In the genomic region with DNA sequence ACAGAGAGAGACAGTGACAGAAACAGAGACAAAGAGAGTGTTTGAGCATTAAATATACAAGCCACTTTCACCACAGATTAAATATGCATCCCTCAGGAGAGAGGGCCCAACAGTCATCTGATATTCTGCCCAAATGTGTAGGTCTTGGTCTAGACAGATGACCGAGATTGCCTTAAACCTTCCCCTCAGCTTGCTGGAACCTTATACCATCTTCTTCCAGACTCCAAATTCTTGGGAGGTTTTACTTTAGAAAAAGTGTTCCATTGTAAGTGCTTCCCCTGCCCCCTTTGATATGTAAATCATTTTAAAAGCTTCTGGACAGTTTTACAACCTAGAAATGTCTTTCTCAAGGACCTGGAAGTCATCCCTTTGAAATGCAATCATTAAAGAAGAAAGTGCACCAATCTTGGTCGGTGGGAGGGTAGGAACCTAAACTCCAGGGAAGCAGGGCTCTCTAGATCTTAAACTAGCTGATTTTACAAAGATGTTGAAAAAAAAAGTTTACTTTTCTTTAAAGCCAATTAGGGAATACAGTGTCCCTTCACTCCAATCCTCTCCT, we compare ENCODE assay signal across 21 mouse cellular contexts.
A peak's percentile ranks its signal among the peaks of the same experiment; 100 is the strongest.
DNase-seq lines count a peak whose midpoint lies in the region; ATAC-seq and TF ChIP-seq lines count a peak whose summit lies in the region.
"Had no signal": no experiment of that assay in that cellular context is flagged by ENCODE, and none has a peak within 500 bp of the region (broad histone marks: within the 10 kb centered on the region; RNA-seq: fewer than 3 reads in every experiment).

No protein-coding gene starts in this region.

- DNase-seq in kidney, adult 9 months, result no peak
- DNase-seq in ES-E14 (ENCODE audit: low read depth, low spot score) (peak; percentile 20), ZHBTc4 (ENCODE audit: low read depth, low spot score) (peak; percentile 65)
- peak; percentile 45 for DNase-seq in mesoderm, embryonic 11.5 days (ENCODE audit: low read depth, low spot score)
- no peak for DNase-seq in cerebellum, adult 8-10 months
- DNase-seq: adrenal gland, adult 2 months; cerebellum, adult 11 months; cerebellum, adult 9-10 months; cerebellum, postnatal 25 days; gastrocnemius, postnatal 25 days; heart, postnatal 10 days; heart, postnatal 4 days; kidney, adult 18-20 months had no signal

- WGBS in kidney, embryonic 15.5 days, result 5% methylated on average over 2 of the region's 2 CpGs
- 48% methylated on average over 2 of the region's 2 CpGs for WGBS in heart, embryonic 11.5 days (ENCODE audit: insufficient replicate concordance)

- ATAC-seq in kidney, embryonic 15.5 days (replicated peaks; ENCODE audit: low FRiP score), result peak; percentile 83; the same call in 1 of the 2 replicates
- ATAC-seq in heart, embryonic 11.5 days (replicated peaks; ENCODE audit: insufficient number of reproducible peaks, low FRiP score, low TSS enrichment), result no peak
- ATAC-seq: forebrain, embryonic 16.5 days; hindbrain, postnatal 0 days; intestine, embryonic 15.5 days had no signal

- H3K9ac ChIP-seq in kidney, embryonic 15.5 days, result no peak overlapping the region
- H3K9ac ChIP-seq in ES-E14 (ENCODE audit: insufficient read depth, low read depth, low read length, poor library complexity, severe bottlenecking), result no peak overlapping the region
- no peak overlapping the region for H3K9ac ChIP-seq in heart, embryonic 11.5 days (ENCODE audit: low read depth, low read length)
- H3K9ac ChIP-seq: embryonic facial prominence, embryonic 13.5 days; forebrain, embryonic 12.5 days; hindbrain, embryonic 12.5 days; intestine, embryonic 15.5 days had no signal

- no peak overlapping the region for H3K4me2 ChIP-seq in kidney, embryonic 15.5 days
- no peak overlapping the region for H3K4me2 ChIP-seq in heart, embryonic 11.5 days
- H3K4me2 ChIP-seq: embryonic facial prominence, embryonic 13.5 days; forebrain, embryonic 12.5 days; hindbrain, embryonic 12.5 days; intestine, embryonic 15.5 days had no signal

- H3K36me3 ChIP-seq in kidney, embryonic 15.5 days, result no peaks in the 10 kb centered on the region
- H3K36me3 ChIP-seq in ES-E14 (ENCODE audit: control insufficient read depth, insufficient read depth, low read length, poor library complexity, severe bottlenecking), result no peaks in the 10 kb centered on the region
- H3K36me3 ChIP-seq in heart, embryonic 11.5 days (ENCODE audit: control insufficient read depth, insufficient read depth, low read length), result no peaks in the 10 kb centered on the region
- H3K36me3 ChIP-seq: embryonic facial prominence, embryonic 13.5 days; forebrain, embryonic 12.5 days; hindbrain, embryonic 12.5 days; intestine, embryonic 15.5 days had no signal

- in situ Hi-C loops in ES-E14 (cut with MboI; ENCODE audit: low sequenced_read_pairs in 2 of 2, unreplicated experiment in 2 of 2), result no loop called here

- no peaks in the 10 kb centered on the region for H3K9me3 ChIP-seq in kidney, embryonic 15.5 days (replicated peaks)
- no peaks in the 10 kb centered on the region for H3K9me3 ChIP-seq in ES-E14 (ENCODE audit: control insufficient read depth, insufficient read depth, low read depth, low read length)
- H3K9me3 ChIP-seq in heart, embryonic 11.5 days (replicated peaks; ENCODE audit: control insufficient read depth, low read length), result no peaks in the 10 kb centered on the region
- H3K9me3 ChIP-seq: embryonic facial prominence, embryonic 13.5 days; forebrain, embryonic 12.5 days; hindbrain, embryonic 12.5 days; intestine, embryonic 15.5 days had no signal

- H3K27me3 ChIP-seq in kidney, embryonic 15.5 days, result no peaks in the 10 kb centered on the region
- H3K27me3 ChIP-seq in heart, embryonic 11.5 days (ENCODE audit: control insufficient read depth, insufficient read depth, low read length), result no peaks in the 10 kb centered on the region
- H3K27me3 ChIP-seq: embryonic facial prominence, embryonic 13.5 days; forebrain, embryonic 12.5 days; hindbrain, embryonic 12.5 days; intestine, embryonic 15.5 days had no signal

- H3K27ac ChIP-seq in kidney, embryonic 15.5 days, result no peak overlapping the region
- no peak overlapping the region for H3K27ac ChIP-seq in ES-E14 (ENCODE audit: insufficient read depth, low read depth, low read length, poor library complexity, severe bottlenecking)
- H3K27ac ChIP-seq in heart, embryonic 11.5 days (ENCODE audit: low read depth, low read length), result no peak overlapping the region
- H3K27ac ChIP-seq: embryonic facial prominence, embryonic 13.5 days; forebrain, embryonic 12.5 days; hindbrain, embryonic 12.5 days; hindbrain, postnatal 0 days; intestine, embryonic 15.5 days had no signal

- H3K4me3 ChIP-seq in kidney, embryonic 15.5 days (replicated peaks), result no peak overlapping the region
- H3K4me3 ChIP-seq in ES-E14 (ENCODE audit: insufficient read depth in 1 of 2, low read depth in 1 of 2, low read length in 2 of 2, poor library complexity in 1 of 2, severe bottlenecking in 1 of 2), result no peak overlapping the region
- no peak overlapping the region for H3K4me3 ChIP-seq in heart, embryonic 11.5 days (ENCODE audit: low read depth, low read length)
- H3K4me3 ChIP-seq: embryonic facial prominence, embryonic 13.5 days; forebrain, embryonic 12.5 days; hindbrain, embryonic 12.5 days; intestine, embryonic 15.5 days had no signal

- H3K4me1 ChIP-seq in kidney, embryonic 15.5 days, result no peaks in the 10 kb centered on the region
- no peaks in the 10 kb centered on the region for H3K4me1 ChIP-seq in ES-E14 (ENCODE audit: control insufficient read depth in 2 of 2, insufficient read depth in 2 of 2, low read length in 2 of 2, poor library complexity in 1 of 2)
- H3K4me1 ChIP-seq in heart, embryonic 11.5 days (ENCODE audit: control insufficient read depth, insufficient read depth, low read length), result no peaks in the 10 kb centered on the region
- H3K4me1 ChIP-seq: embryonic facial prominence, embryonic 13.5 days; forebrain, embryonic 12.5 days; hindbrain, embryonic 12.5 days; intestine, embryonic 15.5 days had no signal

TF ChIP-seq in ES-E14, 5 proteins besides CTCF, POLR2A, EP300 and RAD21:
- TF ChIP-seq HCFC1 (IDR thresholded peaks at IDR 0.05; ENCODE audit: borderline replicate concordance, insufficient read depth, low read length), result no peak
- TF ChIP-seq MAFK (IDR thresholded peaks at IDR 0.05; ENCODE audit: insufficient read depth, low read depth, low read length), result no peak
- no peak for TF ChIP-seq CHD2 (IDR thresholded peaks at IDR 0.05; ENCODE audit: low read depth, low read length)
- no peak for TF ChIP-seq ZNF384 (IDR thresholded peaks at IDR 0.05; ENCODE audit: low read depth, low read length)
- TF ChIP-seq ZC3H11A (IDR thresholded peaks at IDR 0.05; ENCODE audit: borderline replicate concordance, low read depth, low read length), result no peak

Comparison
In these comparisons a context has a peak if more than half of its experiments do, and no peak if none do; other contexts are left out.
1. DNase-seq: peak in ES-E14 (single experiment), ZHBTc4 (single experiment) and mesoderm, embryonic 11.5 days (single experiment); none in kidney, adult 9 months (single experiment) and cerebellum, adult 8-10 months (single experiment).